Mouse (Mus musculus): Measurements from ENCODE around the gene Cnp. TPM values are rescaled to one million over a fixed set of nuclear protein-coding genes. Genes with fewer than 3 reads are reported as not detected.
"Not testable (repeated sequence)": the region's sequence is repeated elsewhere in the genome, so short reads cannot be mapped to it uniquely, and the experiment has no call there.

The Cnp gene
- polyA plus RNA-seq, 1 experiment from 2014 or later, result 28.0 TPM

DNA sequence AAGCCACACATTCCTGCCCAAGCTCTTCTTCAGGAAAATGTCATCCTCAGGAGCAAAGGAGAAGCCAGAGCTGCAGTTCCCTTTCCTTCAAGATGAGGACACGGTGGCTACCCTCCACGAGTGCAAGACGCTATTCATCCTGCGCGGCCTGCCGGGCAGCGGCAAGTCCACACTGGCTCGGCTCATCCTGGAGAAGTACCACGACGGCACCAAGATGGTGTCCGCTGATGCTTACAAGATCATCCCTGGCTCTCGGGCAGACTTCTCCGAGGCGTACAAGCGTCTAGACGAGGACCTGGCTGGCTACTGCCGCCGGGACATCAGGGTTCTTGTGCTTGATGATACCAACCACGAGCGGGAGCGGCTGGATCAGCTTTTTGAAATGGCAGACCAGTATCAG, 1.6 kb downstream of the Cnp start:
- Histone ChIP-seq H3K9ac (ENCODE audit: low read length) (no peak overlapping the region; the same call in 1 of the 2 replicates), H3K27me3 (ENCODE audit: control insufficient read depth, insufficient read depth, low read length) (no peaks in the 10 kb centered on the region), H3K9me3 (ENCODE audit: control insufficient read depth, low read length) (no peaks in the 10 kb centered on the region), H3K27ac (ENCODE audit: low read depth, low read length) (no peak overlapping the region), H3K4me2 (ENCODE audit: low read depth) (no peak overlapping the region), H3K4me3 (ENCODE audit: low read depth, low read length) (no peak overlapping the region), H3K4me1 (ENCODE audit: control insufficient read depth, insufficient read depth, low read length) (peaks cover 6% of the 10 kb centered on the region), H3K36me3 (ENCODE audit: control insufficient read depth, insufficient read depth, low read length) (peaks cover 6% of the 10 kb centered on the region; the same call in 1 of the 2 replicates)
- WGBS, result 68% methylated on average over 21 of the region's 21 CpGs
- DNase-seq (ENCODE audit: low spot score) (no peak), ATAC-seq (ENCODE audit: insufficient read depth, low FRiP score, low TSS enrichment) (no peak)

DNA sequence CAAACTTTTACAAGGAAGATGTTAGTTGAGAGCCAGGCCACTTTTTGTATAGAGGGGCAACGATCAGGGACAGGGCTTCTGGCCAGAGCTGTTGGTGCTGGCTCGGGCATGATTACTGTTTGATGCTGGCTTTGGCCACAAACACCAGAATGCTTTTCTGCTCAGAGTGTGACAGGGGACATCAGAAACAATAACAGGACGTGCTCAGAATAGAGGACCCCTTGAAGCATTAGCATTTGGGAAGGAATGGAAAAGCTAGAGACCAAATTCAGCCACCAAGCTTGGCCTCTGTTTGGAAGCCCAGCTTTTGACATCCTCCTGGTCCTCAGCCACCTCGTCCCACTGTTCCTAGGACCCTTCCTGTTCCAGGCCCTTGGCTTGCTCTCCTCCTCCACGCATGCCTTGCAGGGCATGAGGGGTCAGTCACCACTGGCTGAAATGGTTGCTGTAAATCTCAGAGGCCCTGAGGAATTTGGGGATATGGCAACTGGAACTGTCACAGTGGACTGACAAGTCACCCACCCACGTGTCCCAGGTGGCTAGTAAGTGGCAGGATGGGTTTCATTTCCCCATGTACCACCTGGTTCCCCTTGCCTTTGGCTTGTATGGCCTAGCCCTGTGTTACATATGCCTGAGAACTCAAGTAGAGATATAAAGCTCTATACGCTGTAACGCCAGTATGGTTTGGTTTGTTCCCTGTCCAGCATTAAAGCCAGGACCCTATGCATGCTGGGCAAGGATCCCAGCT, 3.3 kb downstream of the Cnp start:
- Histone ChIP-seq H3K36me3 (ENCODE audit: control insufficient read depth, insufficient read depth, low read length) (peaks cover 14% of the 10 kb centered on the region), H3K27me3 (ENCODE audit: control insufficient read depth, insufficient read depth, low read length) (no peaks in the 10 kb centered on the region), H3K4me2 (ENCODE audit: low read depth) (no peak overlapping the region), H3K27ac (ENCODE audit: low read depth, low read length) (no peak overlapping the region), H3K4me3 (ENCODE audit: low read depth, low read length) (no peak overlapping the region), H3K4me1 (ENCODE audit: control insufficient read depth, insufficient read depth, low read length) (peaks cover 6% of the 10 kb centered on the region), H3K9ac (ENCODE audit: low read length) (no peak overlapping the region), H3K9me3 (ENCODE audit: control insufficient read depth, low read length) (no peaks in the 10 kb centered on the region)
- 83% methylated on average over 8 of the region's 8 CpGs for WGBS
- ATAC-seq (ENCODE audit: insufficient read depth, low FRiP score, low TSS enrichment), result no peak
- no peak for DNase-seq (ENCODE audit: low spot score)

DNA sequence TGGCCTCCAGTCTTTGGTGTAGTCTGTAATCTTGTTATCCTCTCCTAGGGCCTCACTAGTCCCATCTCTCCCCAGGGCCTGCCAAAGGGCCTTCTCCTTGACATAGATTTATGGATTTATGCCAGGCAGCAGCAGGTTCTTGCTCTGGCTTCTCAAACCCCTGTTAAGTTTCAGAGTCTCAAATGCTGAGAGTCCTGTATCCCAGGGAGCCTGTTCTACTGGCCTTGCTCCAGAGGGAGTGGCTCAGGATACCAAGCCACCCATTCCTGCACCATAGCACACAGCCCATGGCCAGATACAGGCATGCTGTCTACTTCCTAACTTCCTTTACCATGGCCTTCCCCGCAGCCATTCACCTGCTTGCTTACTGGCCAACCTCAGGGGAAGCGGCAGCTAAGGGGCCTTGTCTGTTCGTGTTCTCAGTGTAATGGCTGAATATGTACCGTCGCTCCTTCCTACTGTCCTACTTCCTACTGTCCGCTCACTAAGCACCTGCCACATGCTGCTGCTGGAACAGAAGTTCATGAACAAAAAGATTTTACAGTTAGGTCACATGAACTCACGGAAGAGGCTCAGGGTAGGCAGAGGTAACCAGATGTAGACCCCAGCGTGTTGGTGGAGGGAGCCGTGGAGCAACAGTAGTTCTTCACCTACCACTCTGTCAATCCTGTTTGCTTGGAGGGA, 4.6 kb downstream of the Cnp start:
- Histone ChIP-seq H3K4me2 (ENCODE audit: low read depth) (no peak overlapping the region), H3K4me1 (ENCODE audit: control insufficient read depth, insufficient read depth, low read length) (peaks cover 6% of the 10 kb centered on the region), H3K4me3 (ENCODE audit: low read depth, low read length) (no peak overlapping the region), H3K27ac (ENCODE audit: low read depth, low read length) (no peak overlapping the region), H3K9me3 (ENCODE audit: control insufficient read depth, low read length) (no peaks in the 10 kb centered on the region), H3K9ac (ENCODE audit: low read length) (no peak overlapping the region), H3K27me3 (ENCODE audit: control insufficient read depth, insufficient read depth, low read length) (no peaks in the 10 kb centered on the region), H3K36me3 (ENCODE audit: control insufficient read depth, insufficient read depth, low read length) (peaks cover 24% of the 10 kb centered on the region)
- no peak for ATAC-seq (ENCODE audit: insufficient read depth, low FRiP score, low TSS enrichment)
- no peak for DNase-seq (ENCODE audit: low spot score)
- WGBS, result 96% methylated on average over 9 of the region's 9 CpGs

DNA sequence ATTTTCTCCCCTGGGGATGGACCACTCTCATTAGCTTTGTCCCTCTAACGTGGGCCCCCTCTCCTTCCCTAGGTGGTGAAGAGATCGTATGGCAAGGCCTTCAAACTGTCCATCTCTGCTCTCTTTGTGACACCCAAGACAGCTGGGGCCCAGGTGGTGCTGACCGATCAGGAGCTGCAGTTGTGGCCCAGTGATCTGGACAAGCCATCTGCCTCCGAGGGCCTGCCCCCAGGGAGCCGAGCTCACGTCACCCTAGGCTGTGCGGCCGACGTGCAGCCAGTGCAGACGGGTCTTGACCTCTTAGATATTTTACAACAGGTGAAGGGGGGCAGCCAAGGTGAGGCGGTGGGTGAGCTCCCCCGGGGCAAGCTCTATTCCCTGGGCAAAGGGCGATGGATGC, 5.6 kb downstream of the Cnp start:
- H3K9ac ChIP-seq (ENCODE audit: low read length), result no peak overlapping the region
- H3K4me3 ChIP-seq (ENCODE audit: low read depth, low read length), result no peak overlapping the region
- H3K9me3 ChIP-seq (ENCODE audit: control insufficient read depth, low read length), result no peaks in the 10 kb centered on the region
- WGBS, result 86% methylated on average over 13 of the region's 13 CpGs
- peaks cover 27% of the 10 kb centered on the region for H3K36me3 ChIP-seq (ENCODE audit: control insufficient read depth, insufficient read depth, low read length)
- H3K4me2 ChIP-seq (ENCODE audit: low read depth), result no peak overlapping the region
- peaks cover 5% of the 10 kb centered on the region for H3K4me1 ChIP-seq (ENCODE audit: control insufficient read depth, insufficient read depth, low read length)
- no peak for DNase-seq (ENCODE audit: low spot score)
- no peak overlapping the region for H3K27ac ChIP-seq (ENCODE audit: low read depth, low read length)
- ATAC-seq (ENCODE audit: insufficient read depth, low FRiP score, low TSS enrichment), result no peak
- H3K27me3 ChIP-seq (ENCODE audit: control insufficient read depth, insufficient read depth, low read length), result no peaks in the 10 kb centered on the region

DNA sequence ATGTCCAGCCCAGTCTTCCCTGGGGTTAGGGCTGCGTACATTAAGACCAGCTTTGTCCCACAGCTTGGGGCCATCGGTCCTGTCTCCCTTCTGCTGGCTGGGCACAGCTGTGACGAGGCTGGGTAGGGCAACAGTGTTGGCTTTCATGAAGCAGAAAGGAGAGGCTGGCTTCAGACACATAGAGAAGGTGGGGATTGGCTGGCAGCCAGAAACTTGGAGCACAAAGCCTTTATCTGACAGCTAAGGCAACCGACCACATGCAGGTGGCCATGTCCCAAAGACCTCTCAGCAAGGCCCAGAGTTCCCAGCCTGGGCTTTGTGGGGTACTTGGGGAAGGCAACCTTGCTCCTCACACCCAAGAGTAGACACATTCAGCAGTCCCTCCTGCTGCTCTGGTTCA, 7.1 kb downstream of the Cnp start:
- Histone ChIP-seq H3K4me3 (ENCODE audit: low read depth, low read length) (no peak overlapping the region), H3K4me2 (ENCODE audit: low read depth) (no peak overlapping the region), H3K9ac (ENCODE audit: low read length) (no peak overlapping the region), H3K4me1 (ENCODE audit: control insufficient read depth, insufficient read depth, low read length) (no peaks in the 10 kb centered on the region), H3K36me3 (ENCODE audit: control insufficient read depth, insufficient read depth, low read length) (peaks cover 35% of the 10 kb centered on the region), H3K9me3 (ENCODE audit: control insufficient read depth, low read length) (no peaks in the 10 kb centered on the region), H3K27me3 (ENCODE audit: control insufficient read depth, insufficient read depth, low read length) (no peaks in the 10 kb centered on the region), H3K27ac (ENCODE audit: low read depth, low read length) (no peak overlapping the region)
- DNase-seq (ENCODE audit: low spot score) (no peak), ATAC-seq (ENCODE audit: insufficient read depth, low FRiP score, low TSS enrichment) (no peak)
- 85% methylated on average over 4 of the region's 4 CpGs for whole genome bisulfite sequencing

DNA sequence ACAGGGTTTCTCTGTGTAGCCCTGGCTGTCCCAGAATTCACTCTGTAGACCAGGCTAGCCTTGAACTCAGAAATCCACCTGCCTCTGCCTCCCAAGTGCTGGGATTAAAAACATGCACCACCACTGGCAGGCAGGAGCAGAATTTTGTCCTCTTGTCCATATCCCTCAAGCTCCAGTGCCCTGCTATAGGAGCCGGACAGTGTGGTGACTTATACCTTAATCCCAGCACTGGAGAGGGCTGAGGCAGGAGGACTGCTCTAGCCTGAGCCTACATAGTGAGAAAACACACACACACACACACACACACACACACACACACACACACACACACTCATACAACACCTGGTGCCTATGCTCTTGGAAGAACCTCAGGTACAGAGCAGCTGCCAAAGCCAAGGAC, 7.7 kb downstream of the Cnp start:
- H3K4me1 ChIP-seq (ENCODE audit: control insufficient read depth, insufficient read depth, low read length); H3K9ac ChIP-seq (ENCODE audit: low read length); DNase-seq (ENCODE audit: low spot score); H3K4me2 ChIP-seq (ENCODE audit: low read depth); ATAC-seq (ENCODE audit: insufficient read depth, low FRiP score, low TSS enrichment); H3K4me3 ChIP-seq (ENCODE audit: low read depth, low read length); H3K9me3 ChIP-seq (ENCODE audit: control insufficient read depth, low read length); H3K27ac ChIP-seq (ENCODE audit: low read depth, low read length); H3K27me3 ChIP-seq (ENCODE audit: control insufficient read depth, insufficient read depth, low read length): not testable (repeated sequence)
- WGBS, result 95% methylated on average over 1 of the region's 1 CpGs
- peaks cover 36% of the 10 kb centered on the region for H3K36me3 ChIP-seq (ENCODE audit: control insufficient read depth, insufficient read depth, low read length)

DNA sequence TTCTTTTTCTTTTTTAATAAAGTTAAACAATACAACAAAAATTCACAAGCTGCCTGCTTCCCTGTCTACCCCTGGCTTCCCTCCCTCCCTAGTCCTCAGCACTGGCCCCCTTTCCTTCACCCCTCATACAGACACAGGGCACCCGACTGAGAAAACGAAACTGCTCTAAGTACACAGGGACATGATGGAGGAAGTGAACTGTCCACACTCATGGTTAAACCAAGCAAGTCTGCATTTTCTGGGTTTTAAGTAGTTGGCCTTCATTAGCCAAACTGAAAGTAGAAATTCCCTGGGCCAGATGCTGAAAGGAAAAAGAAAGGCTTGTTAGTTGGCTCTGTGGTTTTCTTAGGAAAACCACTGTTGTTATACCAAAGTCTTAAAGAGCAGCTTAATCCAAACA, 8.1 kb downstream of the Cnp start:
- H3K4me2 ChIP-seq (ENCODE audit: low read depth), result no peak overlapping the region
- H3K4me1 ChIP-seq (ENCODE audit: control insufficient read depth, insufficient read depth, low read length), result no peaks in the 10 kb centered on the region
- H3K9ac ChIP-seq (ENCODE audit: low read length), result no peak overlapping the region
- 88% methylated on average over 2 of the region's 2 CpGs for WGBS
- H3K4me3 ChIP-seq (ENCODE audit: low read depth, low read length), result no peak overlapping the region
- ATAC-seq (ENCODE audit: insufficient read depth, low FRiP score, low TSS enrichment) (no peak), DNase-seq (ENCODE audit: low spot score) (no peak)
- no peaks in the 10 kb centered on the region for H3K9me3 ChIP-seq (ENCODE audit: control insufficient read depth, low read length)
- peaks cover 40% of the 10 kb centered on the region for H3K36me3 ChIP-seq (ENCODE audit: control insufficient read depth, insufficient read depth, low read length)
- H3K27ac ChIP-seq (ENCODE audit: low read depth, low read length), result no peak overlapping the region
- H3K27me3 ChIP-seq (ENCODE audit: control insufficient read depth, insufficient read depth, low read length), result no peaks in the 10 kb centered on the region

DNA sequence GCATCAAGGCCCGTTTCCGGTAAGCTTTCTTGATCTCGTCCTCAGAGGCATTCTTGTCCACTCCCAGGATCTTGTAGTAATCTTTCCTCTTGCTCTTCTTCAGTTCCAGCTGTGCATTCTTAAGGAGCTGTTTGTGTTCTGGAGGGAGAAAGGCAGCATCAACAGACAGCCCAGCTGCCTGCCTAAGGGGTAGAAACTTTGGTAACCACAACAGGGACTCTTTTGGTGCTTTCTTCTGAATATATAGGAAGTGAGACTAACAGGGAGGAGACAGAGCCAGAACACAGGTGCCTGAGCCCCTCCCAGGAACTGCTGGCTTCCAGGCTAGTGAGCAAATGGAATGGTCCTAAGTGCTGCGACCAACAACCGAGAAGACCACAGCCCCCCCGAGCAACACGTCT, 9.9 kb downstream of the Cnp start:
- Histone ChIP-seq H3K4me1 (ENCODE audit: control insufficient read depth, insufficient read depth, low read length) (no peaks in the 10 kb centered on the region), H3K4me3 (ENCODE audit: low read depth, low read length) (no peak overlapping the region), H3K4me2 (ENCODE audit: low read depth) (no peak overlapping the region), H3K9ac (ENCODE audit: low read length) (no peak overlapping the region), H3K9me3 (ENCODE audit: control insufficient read depth, low read length) (no peaks in the 10 kb centered on the region), H3K27me3 (ENCODE audit: control insufficient read depth, insufficient read depth, low read length) (no peaks in the 10 kb centered on the region), H3K36me3 (ENCODE audit: control insufficient read depth, insufficient read depth, low read length) (peaks cover 46% of the 10 kb centered on the region), H3K27ac (ENCODE audit: low read depth, low read length) (no peak overlapping the region)
- ATAC-seq (ENCODE audit: insufficient read depth, low FRiP score, low TSS enrichment) (no peak), DNase-seq (ENCODE audit: low spot score) (no peak)
- whole genome bisulfite sequencing, result 85% methylated on average over 7 of the region's 7 CpGs

DNA sequence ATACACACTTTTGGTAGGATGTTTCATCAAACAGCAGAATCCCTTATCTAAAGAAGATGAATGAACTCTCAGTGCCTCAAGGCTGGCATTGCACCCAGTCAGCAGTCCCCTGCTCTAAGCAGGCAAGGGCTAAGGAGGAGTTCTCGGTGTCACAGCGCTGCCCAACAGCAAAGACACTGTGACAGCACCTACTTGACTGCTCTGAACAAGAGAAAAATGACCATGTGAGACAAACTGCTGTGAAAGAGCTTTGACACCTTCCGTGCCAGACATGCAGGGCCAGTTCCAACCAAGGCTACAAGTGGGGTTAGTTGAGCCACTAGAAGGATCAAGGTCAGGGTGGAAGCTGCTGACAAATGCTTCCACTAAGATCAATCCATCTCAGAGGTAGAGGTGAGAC, 10.4 kb downstream of the Cnp start:
- ATAC-seq (ENCODE audit: insufficient read depth, low FRiP score, low TSS enrichment), result no peak
- Histone ChIP-seq H3K36me3 (ENCODE audit: control insufficient read depth, insufficient read depth, low read length) (peaks cover 50% of the 10 kb centered on the region), H3K9me3 (ENCODE audit: control insufficient read depth, low read length) (no peaks in the 10 kb centered on the region), H3K27me3 (ENCODE audit: control insufficient read depth, insufficient read depth, low read length) (no peaks in the 10 kb centered on the region), H3K9ac (ENCODE audit: low read length) (no peak overlapping the region), H3K27ac (ENCODE audit: low read depth, low read length) (no peak overlapping the region), H3K4me3 (ENCODE audit: low read depth, low read length) (no peak overlapping the region), H3K4me1 (ENCODE audit: control insufficient read depth, insufficient read depth, low read length) (no peaks in the 10 kb centered on the region), H3K4me2 (ENCODE audit: low read depth) (no peak overlapping the region)
- 98% methylated on average over 3 of the region's 3 CpGs for WGBS
- no peak for DNase-seq (ENCODE audit: low spot score)

Measured in neural tube, embryonic 11.5 days (tissue).